Mouse (Mus musculus): ENCODE data around the gene Dusp8.

- no peak for TF ChIP-seq CTCF (IDR thresholded peaks at IDR 0.05; ENCODE audit: low read depth, low read length)
- TF ChIP-seq POLR2A (IDR thresholded peaks at IDR 0.05; ENCODE audit: insufficient read depth, low read length) = no peak
Observed at GRCm38 (mm10) chr7:142089648-142090447, 5.8 kb downstream of the Dusp8 start.

Measured in ES-Bruce4 (cell line).